Mouse (Mus musculus) megakaryocyte, embryonic 14.5 days (primary cell): ENCODE results near the gene Phactr3. TPM values are rescaled to one million over a fixed set of nuclear protein-coding genes. Genes with fewer than 3 reads are reported as not detected.
A peak's percentile ranks its signal among the peaks of the same experiment; 100 is the strongest.

Source experiments
- H3K27me3 ChIP-seq: replicated peaks from 2 replicates; pipeline ENCODE3; 2012; ENCODE audit warnings: inconsistent platforms
- H3K36me3 ChIP-seq: replicated peaks from 2 replicates; pipeline ENCODE3; 2012; ENCODE audit warnings: low read length, inconsistent platforms, mixed read lengths
- H3K4me1 ChIP-seq: 2 replicates; pipeline ENCODE4 v1.6.1; 2012; ENCODE audit warnings: inconsistent platforms
- H3K4me3 ChIP-seq: replicated peaks from 2 replicates; pipeline ENCODE3; 2012; ENCODE audit warnings: moderate library complexity, mild to moderate bottlenecking, inconsistent platforms
- H3K9me3 ChIP-seq: 2 replicates; pipeline ENCODE4 v1.6.1; 2012; ENCODE audit warnings: inconsistent platforms
- FLI1 ChIP-seq: IDR thresholded peaks from 2 replicates; pipeline ENCODE4 v1.6.1; 2012; ENCODE audit warnings: low read length, inconsistent platforms, mixed read lengths
- GATA1 ChIP-seq: IDR thresholded peaks from 3 replicates; pipeline ENCODE4 v1.6.1; 2012; ENCODE audit warnings: mixed read lengths, low read length, inconsistent platforms, borderline replicate concordance
- polyA plus RNA-seq: library from polyadenylated mRNA; stranded (reverse); fragments of >175 nt; gene quantifications from 2 replicates; pipeline ENCODE4 v1.2.3, GENCODE M21; 2012; ENCODE audit warnings: low replicate concordance; ENCODE audit not compliant: insufficient read depth

The Phactr3 gene
- polyA plus RNA-seq, 1 experiment = 1.2 TPM

DNA sequence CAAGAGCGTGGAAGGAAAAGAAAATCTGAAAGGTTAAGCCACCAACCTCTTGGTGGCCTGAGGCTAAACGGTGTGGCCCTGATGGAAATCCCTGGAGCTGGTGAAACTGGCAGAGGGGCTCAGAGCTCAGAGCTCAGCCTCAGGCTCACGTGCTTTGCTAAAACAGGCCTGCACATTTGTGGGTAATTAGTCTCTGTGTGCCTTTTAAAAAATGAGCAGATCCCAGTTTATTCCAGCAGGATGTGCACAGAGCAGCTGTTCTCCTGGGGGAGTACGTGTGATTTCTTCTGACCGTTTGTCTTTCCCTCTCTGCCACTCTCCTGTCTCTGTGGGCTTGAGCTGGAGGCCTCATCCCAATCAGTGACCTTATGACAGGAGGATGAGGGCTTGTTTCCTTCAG is 35.4 kb downstream of the Phactr3 start:
- no peaks in the 10 kb centered on the region for H3K9me3 ChIP-seq
- H3K27me3 ChIP-seq = peaks cover 37% of the 10 kb centered on the region
- H3K36me3 ChIP-seq = no peaks in the 10 kb centered on the region
- TF ChIP-seq GATA1 (no peak), FLI1 (no peak)
- H3K4me1 ChIP-seq = peaks cover 41% of the 10 kb centered on the region
- H3K4me3 ChIP-seq = no peak overlapping the region

DNA sequence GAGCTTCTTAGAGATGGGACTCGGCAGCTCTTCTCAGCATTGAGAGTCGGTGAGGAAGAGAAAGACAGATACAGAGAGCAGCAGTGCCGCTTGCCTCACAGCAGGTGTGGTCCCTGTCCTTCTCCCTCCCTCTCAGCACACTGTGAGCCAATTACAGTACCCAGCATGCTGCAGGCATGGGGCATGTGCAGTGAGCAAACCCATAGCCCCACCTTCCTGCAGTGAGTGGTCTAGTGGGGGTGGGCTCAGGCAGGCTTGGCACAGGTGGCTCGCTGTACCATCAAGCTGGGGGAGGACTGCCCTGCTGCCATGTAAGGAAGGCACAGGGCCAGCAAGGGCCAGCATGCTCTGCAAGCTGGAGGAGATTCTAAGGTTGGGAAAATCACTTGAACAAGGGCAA is 35.8 kb downstream of the Phactr3 start:
- H3K36me3 ChIP-seq = no peaks in the 10 kb centered on the region
- TF ChIP-seq GATA1 (no peak), FLI1 (no peak)
- peak overlapping the region; percentile 35 for H3K4me3 ChIP-seq
- no peaks in the 10 kb centered on the region for H3K9me3 ChIP-seq
- H3K4me1 ChIP-seq = peaks cover 38% of the 10 kb centered on the region
- H3K27me3 ChIP-seq = peaks cover 37% of the 10 kb centered on the region

DNA sequence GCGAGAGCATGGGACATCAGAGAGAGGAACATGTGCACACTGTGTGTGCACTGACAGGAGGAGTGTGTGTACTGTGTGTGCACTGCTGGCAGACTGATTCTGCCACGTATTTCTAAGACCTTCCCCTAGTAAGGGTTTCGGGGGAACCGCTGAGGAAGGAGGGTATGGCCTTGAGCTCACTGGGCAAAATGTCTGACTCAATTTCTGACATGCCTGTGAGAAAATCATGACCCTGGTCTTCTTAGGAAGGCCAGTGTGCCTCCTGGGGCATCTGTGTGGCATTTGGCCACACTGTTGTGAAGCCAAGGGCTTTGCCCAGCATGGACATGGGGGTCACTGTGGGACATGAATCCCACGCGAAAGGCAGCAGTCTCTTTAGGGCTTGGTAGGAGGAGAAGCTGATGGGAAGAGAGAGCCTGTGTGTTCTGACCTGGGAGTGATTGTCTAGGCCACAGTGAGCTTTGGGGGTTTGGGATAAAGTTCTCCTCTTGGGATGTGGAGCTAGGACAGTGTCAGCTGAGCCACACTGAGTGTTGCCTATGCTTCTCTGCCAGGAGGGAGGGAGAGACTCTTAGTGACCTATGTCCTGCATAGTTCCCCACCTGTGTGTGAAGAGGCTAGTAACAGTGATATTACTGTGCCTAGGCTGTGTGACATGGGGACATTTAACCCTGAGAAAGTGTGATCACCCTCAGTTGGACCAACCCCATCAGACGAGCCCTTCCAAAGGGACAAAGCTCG is 36.6 kb downstream of the Phactr3 start:
- H3K27me3 ChIP-seq = peaks cover 37% of the 10 kb centered on the region
- peaks cover 45% of the 10 kb centered on the region for H3K4me1 ChIP-seq
- no peak for TF ChIP-seq GATA1
- no peaks in the 10 kb centered on the region for H3K9me3 ChIP-seq
- no peak overlapping the region for H3K4me3 ChIP-seq
- no peaks in the 10 kb centered on the region for H3K36me3 ChIP-seq

DNA sequence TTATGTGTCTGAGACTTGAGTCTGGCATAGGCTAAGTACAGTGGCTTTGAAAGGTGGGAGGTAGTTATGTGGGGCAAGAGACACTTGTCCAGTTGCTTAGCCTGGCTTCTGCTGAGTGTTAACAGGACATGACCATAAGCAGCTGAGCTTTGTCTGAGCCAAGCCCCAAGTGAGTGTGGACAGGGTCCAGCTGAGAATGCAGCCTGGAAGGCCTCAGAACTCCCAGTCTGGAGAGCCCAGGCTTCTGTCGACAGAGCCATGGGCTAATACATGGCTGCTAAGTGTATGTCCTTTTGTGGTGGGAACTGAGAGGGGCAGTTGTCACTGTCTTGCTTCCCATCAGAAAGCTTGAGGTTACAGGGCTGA is 37.1 kb downstream of the Phactr3 start:
- Histone ChIP-seq H3K27me3 (peaks cover 37% of the 10 kb centered on the region), H3K9me3 (no peaks in the 10 kb centered on the region)

DNA sequence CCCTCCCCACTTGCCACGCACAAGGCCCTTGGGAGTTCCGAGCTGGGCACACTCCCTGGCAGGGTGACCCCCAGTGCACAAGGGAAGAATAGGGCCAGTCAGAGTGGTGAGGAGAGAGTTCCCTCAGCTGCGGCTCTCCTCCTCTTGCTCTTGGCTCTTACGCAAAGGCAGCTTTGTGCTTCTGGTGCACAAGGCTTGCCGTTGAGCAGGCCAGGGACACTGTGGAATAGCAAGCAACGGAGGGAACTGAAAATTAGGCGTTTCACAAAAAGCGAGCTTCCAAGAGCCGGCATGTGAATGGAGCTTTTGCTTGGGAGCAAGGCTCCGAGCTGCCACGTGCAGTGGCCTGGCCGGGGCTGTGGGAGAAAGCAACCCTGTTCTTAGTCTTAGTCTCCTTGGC is 40.2 kb downstream of the Phactr3 start:
- Histone ChIP-seq H3K9me3 (no peaks in the 10 kb centered on the region), H3K4me1 (peaks cover 51% of the 10 kb centered on the region), H3K36me3 (no peaks in the 10 kb centered on the region), H3K4me3 (no peak overlapping the region), H3K27me3 (peaks cover 31% of the 10 kb centered on the region)
- TF ChIP-seq GATA1 = no peak
- no peak for TF ChIP-seq FLI1

More for the DNA sequence above, 37.1 kb downstream of the Phactr3 start:
- H3K4me1 ChIP-seq = peaks cover 50% of the 10 kb centered on the region
- no peak overlapping the region for H3K4me3 ChIP-seq
- TF ChIP-seq GATA1 (no peak), FLI1 (no peak)
- H3K36me3 ChIP-seq = no peaks in the 10 kb centered on the region

DNA sequence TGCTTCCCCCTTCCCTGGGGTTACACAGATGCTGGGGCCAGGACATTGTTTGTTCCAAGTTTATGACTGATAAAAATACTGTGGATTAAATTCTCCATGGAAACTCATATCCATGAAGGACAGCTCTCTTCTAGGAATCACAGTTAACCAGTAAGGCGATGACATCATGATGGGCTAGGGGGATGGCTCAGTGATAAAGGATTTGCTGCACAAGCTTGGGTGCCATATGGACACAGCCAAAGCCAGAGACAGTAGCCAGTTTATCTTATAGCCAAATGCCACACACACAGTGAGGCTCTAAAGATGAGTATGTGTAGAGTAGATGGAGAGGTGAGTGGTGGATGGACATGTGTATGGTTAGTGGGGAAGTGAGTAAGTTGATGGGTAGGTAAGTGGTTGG is 45.2 kb downstream of the Phactr3 start:
- Histone ChIP-seq H3K9me3 (no peaks in the 10 kb centered on the region), H3K27me3 (peaks cover 6% of the 10 kb centered on the region), H3K4me1 (peaks cover 21% of the 10 kb centered on the region), H3K36me3 (no peaks in the 10 kb centered on the region), H3K4me3 (no peak overlapping the region)
- TF ChIP-seq GATA1 = no peak
- TF ChIP-seq FLI1 = no peak

DNA sequence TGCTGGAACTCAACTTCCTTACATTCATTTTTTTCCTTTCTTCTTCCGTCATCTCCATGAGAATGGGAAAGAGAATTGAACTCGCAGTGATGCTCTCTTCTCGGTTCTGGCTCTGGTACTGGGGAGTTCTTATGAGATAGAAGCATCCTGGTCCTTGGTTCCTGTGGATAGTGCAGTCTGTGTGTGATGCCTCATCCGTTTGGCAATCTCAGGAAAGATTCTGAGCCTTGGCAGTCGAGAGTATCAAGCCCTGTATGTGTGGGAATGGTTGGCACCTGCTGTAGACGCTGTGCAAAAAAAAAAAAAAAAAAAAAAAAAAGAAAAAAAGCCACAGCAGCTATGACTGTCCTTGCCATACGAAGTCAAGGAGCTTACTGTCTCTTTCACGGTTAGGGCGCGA is 47.2 kb downstream of the Phactr3 start:
- H3K36me3 ChIP-seq = no peaks in the 10 kb centered on the region
- H3K27me3 ChIP-seq = peaks cover 8% of the 10 kb centered on the region
- no peak for TF ChIP-seq FLI1
- no peak for TF ChIP-seq GATA1
- H3K9me3 ChIP-seq = no peaks in the 10 kb centered on the region
- peaks cover 8% of the 10 kb centered on the region for H3K4me1 ChIP-seq
- H3K4me3 ChIP-seq = no peak overlapping the region

DNA sequence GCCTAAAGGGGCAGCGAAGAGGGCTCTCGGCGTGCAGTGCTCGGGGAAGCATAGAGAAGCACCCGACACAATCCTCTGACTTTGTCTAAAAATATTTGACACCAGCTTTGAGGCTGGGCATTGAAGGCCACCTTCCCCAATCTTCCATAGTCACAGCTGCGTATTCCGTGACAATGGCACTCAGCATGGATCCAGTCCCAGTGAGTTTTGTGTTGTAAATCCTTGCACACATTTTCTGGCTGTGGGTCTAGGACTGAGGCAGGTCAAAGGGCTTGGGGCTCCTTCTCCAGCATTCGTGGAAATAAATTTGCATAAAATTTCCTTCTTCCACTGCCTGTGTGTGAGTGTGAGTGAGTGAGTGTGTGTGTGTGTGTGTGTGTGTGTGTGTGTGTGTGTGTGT is 51.2 kb downstream of the Phactr3 start:
- H3K36me3 ChIP-seq = no peaks in the 10 kb centered on the region
- no peak overlapping the region for H3K4me3 ChIP-seq
- TF ChIP-seq FLI1 = no peak
- no peak for TF ChIP-seq GATA1
- H3K9me3 ChIP-seq = no peaks in the 10 kb centered on the region
- peaks cover 21% of the 10 kb centered on the region; the same call in 1 of the 2 replicates for H3K4me1 ChIP-seq
- peaks cover 16% of the 10 kb centered on the region for H3K27me3 ChIP-seq

DNA sequence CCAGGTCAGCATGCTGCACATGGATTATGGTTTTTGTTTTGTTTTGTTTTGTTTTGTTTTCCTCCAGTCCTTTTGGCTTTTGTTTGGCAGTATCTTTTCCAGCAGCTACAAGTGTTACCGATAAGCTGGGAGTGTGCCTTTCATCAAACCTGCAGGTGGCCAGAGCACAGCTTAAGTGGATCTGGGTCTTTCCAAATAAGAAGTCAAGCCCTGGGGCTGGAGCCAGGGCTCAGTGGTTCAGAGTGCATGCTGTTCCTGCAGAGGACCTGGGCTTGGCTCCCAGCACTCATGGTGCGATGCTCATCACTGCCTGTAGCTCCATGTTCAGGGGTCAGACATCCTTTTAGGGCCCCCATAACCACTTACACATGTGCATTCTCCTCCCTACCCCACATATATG is 55.2 kb downstream of the Phactr3 start:
- H3K4me3 ChIP-seq = no peak overlapping the region
- peaks cover 18% of the 10 kb centered on the region for H3K27me3 ChIP-seq
- H3K9me3 ChIP-seq = no peaks in the 10 kb centered on the region
- TF ChIP-seq FLI1 (no peak), GATA1 (no peak)
- peaks cover 20% of the 10 kb centered on the region for H3K4me1 ChIP-seq
- H3K36me3 ChIP-seq = no peaks in the 10 kb centered on the region

DNA sequence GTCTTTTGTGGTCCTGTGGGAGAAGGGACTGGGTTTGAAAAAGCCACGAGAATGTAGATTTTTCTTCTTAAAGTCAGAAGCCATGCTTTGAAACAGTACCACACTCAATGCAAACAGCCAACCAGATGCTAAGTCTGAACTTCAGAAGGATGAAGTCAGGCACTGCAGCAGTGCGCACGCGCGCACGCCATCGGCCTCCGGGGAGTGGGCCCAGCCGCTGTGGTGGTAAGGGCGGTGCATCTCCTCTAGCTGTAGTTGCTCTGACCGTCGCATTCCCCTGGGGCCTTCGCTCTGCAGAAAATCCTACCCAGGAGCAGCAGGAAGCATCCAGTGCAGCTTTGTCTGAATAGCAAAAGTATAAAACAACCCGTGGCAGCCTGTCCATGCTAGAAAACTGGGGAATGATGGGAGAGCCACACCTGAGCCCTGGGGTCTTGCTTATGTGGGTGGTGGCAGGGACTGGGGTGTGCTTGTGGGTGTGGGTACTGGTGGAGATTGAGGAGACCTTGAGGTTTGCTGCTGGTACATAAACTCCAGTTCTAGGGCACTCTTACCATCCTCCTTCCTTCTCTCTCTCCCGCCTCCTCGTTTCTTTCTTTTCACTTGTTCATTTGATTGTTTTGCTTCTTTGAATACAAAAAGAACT is 56.6 kb downstream of the Phactr3 start:
- H3K36me3 ChIP-seq = no peaks in the 10 kb centered on the region
- H3K27me3 ChIP-seq = peaks cover 16% of the 10 kb centered on the region
- TF ChIP-seq GATA1 = no peak
- TF ChIP-seq FLI1 = no peak

DNA sequence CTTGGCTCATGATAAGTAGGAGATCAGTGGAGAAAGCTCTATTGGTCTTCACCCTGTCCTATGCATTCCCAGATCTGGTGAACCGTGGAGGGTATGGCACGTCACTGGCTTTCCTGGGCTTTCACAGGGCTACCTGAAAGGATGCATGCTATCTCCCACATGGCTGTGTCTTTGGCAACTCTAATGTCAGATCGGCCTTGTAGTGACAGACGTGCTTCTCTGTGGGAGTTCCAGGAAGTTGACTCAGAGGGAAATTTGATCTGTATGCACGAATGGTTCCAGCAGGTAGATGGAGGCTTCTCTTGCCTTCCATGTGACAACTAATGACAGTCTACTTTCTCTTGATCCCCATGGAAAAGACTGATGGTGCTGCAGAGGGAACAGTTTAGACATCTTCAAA is 65.5 kb downstream of the Phactr3 start:
- Histone ChIP-seq H3K36me3 (no peaks in the 10 kb centered on the region), H3K4me3 (no peak overlapping the region), H3K27me3 (peaks cover 4% of the 10 kb centered on the region), H3K9me3 (peaks cover 19% of the 10 kb centered on the region), H3K4me1 (peaks cover 35% of the 10 kb centered on the region)
- TF ChIP-seq FLI1 = no peak
- no peak for TF ChIP-seq GATA1

More for the DNA sequence above, 56.6 kb downstream of the Phactr3 start:
- H3K9me3 ChIP-seq = no peaks in the 10 kb centered on the region
- peaks cover 26% of the 10 kb centered on the region for H3K4me1 ChIP-seq
- peak overlapping the region; percentile 48 for H3K4me3 ChIP-seq
